Mouse (Mus musculus): ENCODE measurements around the gene Htr5a.

Htr5a gene

DNA sequence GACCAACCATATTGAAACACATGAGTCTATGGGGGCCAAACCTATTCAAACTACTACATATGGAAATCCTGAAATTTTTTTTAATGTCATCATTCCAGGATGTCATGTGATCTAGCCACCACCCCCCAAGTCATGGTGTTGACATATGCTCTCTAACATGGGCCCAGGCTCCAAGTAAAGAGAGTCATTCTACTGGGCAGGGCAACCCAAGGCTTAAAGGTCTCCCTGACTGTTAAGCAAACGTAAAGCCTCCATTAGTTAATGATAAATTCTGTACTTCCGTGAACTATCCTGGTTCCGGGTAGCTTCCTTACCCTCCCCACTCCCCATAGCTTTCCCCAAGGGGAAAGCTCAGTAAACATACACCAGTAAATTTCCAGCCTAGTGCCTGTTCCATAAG is 46.1 kb downstream of the Htr5a start:
- DNase-seq (ENCODE audit: low read depth) = no peak

DNA sequence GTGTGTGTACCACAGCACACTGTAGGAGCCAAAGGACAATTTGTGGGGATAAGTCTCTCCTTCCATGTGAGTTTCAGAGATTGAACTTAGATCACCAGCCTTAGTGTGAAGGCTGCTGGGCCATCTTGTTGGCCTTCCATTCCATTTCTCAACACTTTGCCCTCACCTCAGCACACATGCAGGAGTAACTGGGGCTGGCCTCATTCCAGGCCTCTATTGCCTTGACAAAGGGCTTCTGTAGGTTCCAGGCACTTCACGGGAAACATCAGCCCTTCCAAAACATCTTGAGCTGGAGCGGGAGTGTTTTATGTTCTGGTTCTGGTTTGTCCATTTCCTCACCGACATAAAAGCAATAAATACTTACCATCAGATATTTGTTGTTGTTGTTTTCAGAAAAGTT is 54.0 kb downstream of the Htr5a start:
- DNase-seq (ENCODE audit: low read depth) = no peak

GRCm38 (mm10) chr5:27899756-27900155 is 57.8 kb downstream of the Htr5a start:
- DNase-seq (ENCODE audit: low read depth) = no peak

GRCm38 (mm10) chr5:27900186-27900585 is 58.2 kb downstream of the Htr5a start:
- no peak for DNase-seq (ENCODE audit: low read depth)

Data from fibroblast of lung, adult 2 months (primary cell).